ENCODE assay signal across 15 mouse cellular contexts in the genomic region with DNA sequence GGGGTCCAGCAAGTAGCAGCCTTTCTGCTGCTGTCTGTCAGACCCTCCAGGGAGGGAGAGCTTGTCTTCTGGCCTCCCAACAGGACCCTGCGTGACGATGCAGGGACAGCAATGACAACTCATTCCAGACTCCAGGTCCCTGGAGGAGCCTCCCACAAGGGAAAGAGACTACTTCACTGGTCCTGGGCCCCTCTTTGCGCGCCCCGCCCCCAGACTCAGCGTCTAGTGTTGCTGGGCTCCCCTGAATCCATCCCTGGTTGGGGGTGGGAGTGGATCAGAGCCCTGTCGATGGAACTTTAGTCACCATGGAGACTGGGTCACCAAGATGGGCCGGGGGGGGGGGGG. TPM values are rescaled to one million over a fixed set of nuclear protein-coding genes. Genes with fewer than 3 reads are reported as not detected.
DNase-seq lines count a peak whose midpoint lies in the region; ATAC-seq and TF ChIP-seq lines count a peak whose summit lies in the region.
"Had no signal": no experiment of that assay in that cellular context is flagged by ENCODE, and none has a peak within 500 bp of the region (broad histone marks: within the 10 kb centered on the region; RNA-seq: fewer than 3 reads in every experiment).

No protein-coding gene starts in this region.

- WGBS in hindbrain, embryonic 13.5 days: 57% methylated on average over 8 of the region's 8 CpGs
- 50% methylated on average over 7 of the region's 8 CpGs for WGBS in hindbrain, embryonic 14.5 days

- H3K4me3 ChIP-seq in hindbrain, embryonic 13.5 days: no peak overlapping the region
- no peak overlapping the region for H3K4me3 ChIP-seq in hindbrain, embryonic 14.5 days (replicated peaks; ENCODE audit: low read length)
- no peak overlapping the region for H3K4me3 ChIP-seq in layer of hippocampus, adult 2 months
- H3K4me3 ChIP-seq: embryonic facial prominence, embryonic 15.5 days; midbrain, embryonic 15.5 days had no signal

- no peak for ATAC-seq in hindbrain, embryonic 13.5 days (ENCODE audit: low FRiP score)
- no peak for ATAC-seq in hindbrain, embryonic 14.5 days (ENCODE audit: low FRiP score)
- ATAC-seq: midbrain, embryonic 15.5 days had no signal

- TF ChIP-seq CTCF in layer of hippocampus, adult 2 months (conservative IDR thresholded peaks at IDR 0.05): no peak

- H3K27ac ChIP-seq in hindbrain, embryonic 13.5 days: no peak overlapping the region
- H3K27ac ChIP-seq in hindbrain, embryonic 14.5 days: no peak overlapping the region
- H3K27ac ChIP-seq in layer of hippocampus, adult 2 months: no peak overlapping the region
- H3K27ac ChIP-seq: embryonic facial prominence, embryonic 15.5 days; midbrain, embryonic 15.5 days had no signal

- no peaks in the 10 kb centered on the region for H3K9me3 ChIP-seq in hindbrain, embryonic 13.5 days
- no peaks in the 10 kb centered on the region for H3K9me3 ChIP-seq in hindbrain, embryonic 14.5 days (ENCODE audit: control insufficient read depth, low read length)
- H3K9me3 ChIP-seq: embryonic facial prominence, embryonic 15.5 days; midbrain, embryonic 15.5 days had no signal

- H3K4me2 ChIP-seq in hindbrain, embryonic 13.5 days: no peak overlapping the region
- no peak overlapping the region for H3K4me2 ChIP-seq in hindbrain, embryonic 14.5 days (replicated peaks)
- H3K4me2 ChIP-seq: embryonic facial prominence, embryonic 15.5 days; midbrain, embryonic 15.5 days had no signal

- peak; percentile 16 to 17 for DNase-seq in cerebellum, postnatal 10 days
- DNase-seq in cerebellum, adult 18-20 months: no peak
- DNase-seq in hindbrain, embryonic 14.5 days (ENCODE audit: low spot score): no peak
- peak; percentile 45 for DNase-seq in thymus, postnatal 14 days
- DNase-seq in thymus, postnatal 0 days (ENCODE audit: low spot score): no peak
- no peak for DNase-seq in yolk sac, embryonic 10.5 days (ENCODE audit: low spot score)
- DNase-seq in layer of hippocampus, adult 2 months (ENCODE audit: low spot score in 2 of 2): no peak
- DNase-seq: gastrocnemius, postnatal 14 days; lung, adult 2 months had no signal

- H3K4me1 ChIP-seq in hindbrain, embryonic 13.5 days (replicated peaks): peaks cover 30% of the 10 kb centered on the region
- peaks cover 11% of the 10 kb centered on the region for H3K4me1 ChIP-seq in hindbrain, embryonic 14.5 days (replicated peaks; ENCODE audit: control insufficient read depth, insufficient read depth, low read length)

- peaks cover 11% of the 10 kb centered on the region for H3K36me3 ChIP-seq in hindbrain, embryonic 13.5 days
- peaks cover 12% of the 10 kb centered on the region for H3K36me3 ChIP-seq in hindbrain, embryonic 14.5 days (replicated peaks; ENCODE audit: control insufficient read depth, insufficient read depth)

- H3K9ac ChIP-seq in hindbrain, embryonic 13.5 days: peak overlapping the region; percentile 35
- H3K9ac ChIP-seq in hindbrain, embryonic 14.5 days: no peak overlapping the region
- H3K9ac ChIP-seq: embryonic facial prominence, embryonic 15.5 days; midbrain, embryonic 15.5 days had no signal

- no peaks in the 10 kb centered on the region for H3K27me3 ChIP-seq in hindbrain, embryonic 13.5 days
- no peaks in the 10 kb centered on the region for H3K27me3 ChIP-seq in hindbrain, embryonic 14.5 days (ENCODE audit: control insufficient read depth, insufficient read depth, low read length)
- H3K27me3 ChIP-seq: embryonic facial prominence, embryonic 15.5 days; midbrain, embryonic 15.5 days had no signal

RNA-seq across cellular contexts. Expression of a gene that starts 4.2 kb away (rescaled TPM):
- polyA plus RNA-seq in hindbrain, embryonic 13.5 days (2015; fragmentation: Nextera tagmentation; extraction: Ambion mirVana): 12.7 and 13.8 TPM in 2 replicates
- polyA plus RNA-seq in hindbrain, embryonic 14.5 days (2014; fragmentation: Nextera tagmentation; extraction: Ambion mirVana): 6.4 and 7.8 TPM in 2 replicates
- polyA plus RNA-seq in thymus, postnatal 0 days (2015; fragmentation: Nextera tagmentation; extraction: Ambion mirVana): 78.6 and 81.4 TPM in 2 replicates
- total RNA-seq in layer of hippocampus, adult 2 months (2021): 1 to 10 TPM; 4.2 to 5.6 TPM

RNA-seq across cellular contexts. Expression of a gene that starts 54.7 kb away (rescaled TPM):
- not detected in 2 replicates for polyA plus RNA-seq in hindbrain, embryonic 13.5 days (2015; fragmentation: Nextera tagmentation; extraction: Ambion mirVana)
- polyA plus RNA-seq in hindbrain, embryonic 14.5 days (2014; fragmentation: Nextera tagmentation; extraction: Ambion mirVana): not detected in 2 replicates
- not detected in 2 replicates for polyA plus RNA-seq in thymus, postnatal 0 days (2015; fragmentation: Nextera tagmentation; extraction: Ambion mirVana)
- total RNA-seq in layer of hippocampus, adult 2 months (2021): not detected
- total RNA-seq: gastrocnemius, postnatal 14 days; layer of hippocampus, postnatal 10 days had no signal
- polyA plus RNA-seq: embryonic facial prominence, embryonic 15.5 days; intestine, embryonic 14.5 days; lung, adult 2 months; midbrain, embryonic 15.5 days; stomach, embryonic 16.5 days had no signal

RNA-seq across cellular contexts. Expression of a gene that starts 54.9 kb away (rescaled TPM):
- polyA plus RNA-seq in hindbrain, embryonic 13.5 days (2015; fragmentation: Nextera tagmentation; extraction: Ambion mirVana): 22.1 and 22.8 TPM in 2 replicates
- polyA plus RNA-seq in hindbrain, embryonic 14.5 days (2014; fragmentation: Nextera tagmentation; extraction: Ambion mirVana): 27.8 and 30.5 TPM in 2 replicates
- polyA plus RNA-seq in thymus, postnatal 0 days (2015; fragmentation: Nextera tagmentation; extraction: Ambion mirVana): 10.7 and 13.8 TPM in 2 replicates
- total RNA-seq in layer of hippocampus, adult 2 months (2021): 10 to 100 TPM; 39.8 to 41.7 TPM

RNA-seq across cellular contexts. Expression of a gene that starts 57.5 kb away (rescaled TPM):
- 1.6 and 1.8 TPM in 2 replicates for polyA plus RNA-seq in hindbrain, embryonic 13.5 days (2015; fragmentation: Nextera tagmentation; extraction: Ambion mirVana)
- 0.50 and 0.53 TPM in 2 replicates for polyA plus RNA-seq in hindbrain, embryonic 14.5 days (2014; fragmentation: Nextera tagmentation; extraction: Ambion mirVana)
- polyA plus RNA-seq in thymus, postnatal 0 days (2015; fragmentation: Nextera tagmentation; extraction: Ambion mirVana): 0.62 and 1.2 TPM in 2 replicates
- total RNA-seq in layer of hippocampus, adult 2 months (2021): not detected
- total RNA-seq: gastrocnemius, postnatal 14 days; layer of hippocampus, postnatal 10 days had no signal

Comparison
In these comparisons a context has a peak if more than half of its experiments do, and no peak if none do; other contexts are left out.
1. DNase-seq: peak in cerebellum, postnatal 10 days (2 of 2) and thymus, postnatal 14 days (single experiment); none in cerebellum, adult 18-20 months (0 of 2), hindbrain, embryonic 14.5 days (single experiment), thymus, postnatal 0 days (single experiment), yolk sac, embryonic 10.5 days (single experiment) and layer of hippocampus, adult 2 months (0 of 2).